ENCODE assay signal across 8 mouse cellular contexts in genomic region chr2:39006149-39006730, GRCm38 (mm10). TPM values are rescaled to one million over a fixed set of nuclear protein-coding genes. Genes with fewer than 3 reads are reported as not detected.
DNase-seq lines count a peak whose midpoint lies in the region; ATAC-seq and TF ChIP-seq lines count a peak whose summit lies in the region.

No protein-coding gene starts in this region.

- peak overlapping the region; percentile 94; the same call in 1 of the 2 replicates for H3K9ac ChIP-seq in heart, embryonic 14.5 days (ENCODE audit: low read length)
- peak overlapping the region; percentile 82 for H3K9ac ChIP-seq in MEL (ENCODE audit: control insufficient read depth, low read depth, low read length, poor library complexity, severe bottlenecking)

- no peaks in the 10 kb centered on the region for H3K27me3 ChIP-seq in heart, embryonic 14.5 days (ENCODE audit: control insufficient read depth, insufficient read depth, low read length)
- H3K27me3 ChIP-seq in MEL (ENCODE audit: control insufficient read depth in 1 of 2, insufficient read depth in 2 of 2, low read length in 2 of 2), result no peaks in the 10 kb centered on the region
- H3K27me3 ChIP-seq in hindbrain, embryonic 10.5 days (ENCODE audit: insufficient read depth, poor library complexity, severe bottlenecking), result no peaks in the 10 kb centered on the region
- no peaks in the 10 kb centered on the region for H3K27me3 ChIP-seq in midbrain, embryonic 10.5 days (ENCODE audit: low read depth, poor library complexity, severe bottlenecking)

- H3K4me2 ChIP-seq in heart, embryonic 14.5 days (ENCODE audit: low read length), result peak overlapping the region; percentile 98

- ATAC-seq in heart, embryonic 14.5 days (ENCODE audit: insufficient number of reproducible peaks, insufficient read depth, low FRiP score, low read depth), result no peak

- peaks cover 29% of the 10 kb centered on the region for H3K36me3 ChIP-seq in heart, embryonic 14.5 days (ENCODE audit: control insufficient read depth, insufficient read depth, low read length)
- H3K36me3 ChIP-seq in MEL (ENCODE audit: control insufficient read depth in 1 of 2, insufficient read depth in 2 of 2, low read length in 2 of 2), result peaks cover 0 to 34% of the 10 kb centered on the region in 2 experiments; a peak in 3 of 4 replicates
- peaks cover 36% of the 10 kb centered on the region for H3K36me3 ChIP-seq in hindbrain, embryonic 10.5 days
- H3K36me3 ChIP-seq in midbrain, embryonic 10.5 days, result peaks cover 36% of the 10 kb centered on the region

- intact Hi-C loops in heart, postnatal 10 days (cut with DNase I), result no loop called here
- intact Hi-C loops in left cerebral cortex, postnatal 10 days (cut with DNase I), result no loop called here

- H3K4me1 ChIP-seq in heart, embryonic 14.5 days (ENCODE audit: control insufficient read depth in 2 of 2, insufficient read depth in 2 of 2, low read length in 2 of 2), result peaks cover 13 to 40% of the 10 kb centered on the region in 2 experiments
- H3K4me1 ChIP-seq in MEL (ENCODE audit: control insufficient read depth in 1 of 2, insufficient read depth in 2 of 2, low read length in 2 of 2), result peaks cover 14 to 27% of the 10 kb centered on the region in 2 experiments
- peaks cover 62% of the 10 kb centered on the region for H3K4me1 ChIP-seq in hindbrain, embryonic 10.5 days (replicated peaks)
- H3K4me1 ChIP-seq in midbrain, embryonic 10.5 days, result peaks cover 62% of the 10 kb centered on the region

- 86% methylated on average over 14 of the region's 14 CpGs for WGBS in heart, embryonic 14.5 days
- 92% methylated on average over 14 of the region's 14 CpGs for WGBS in hindbrain, embryonic 10.5 days
- 91% methylated on average over 14 of the region's 14 CpGs for WGBS in midbrain, embryonic 10.5 days

- TF ChIP-seq POLR2A in MEL (IDR thresholded peaks at IDR 0.05; ENCODE audit: control insufficient read depth in 1 of 2, insufficient read depth in 1 of 2, low read depth in 1 of 2, low read length in 2 of 2, poor library complexity in 1 of 2), result no peak

- H3K79me2 ChIP-seq in MEL (ENCODE audit: control insufficient read depth, insufficient read depth, low read length, poor library complexity), result peaks cover 64% of the 10 kb centered on the region

- no peak; a peak in 2 of 4 replicates for TF ChIP-seq EP300 in MEL (IDR thresholded peaks at IDR 0.05; ENCODE audit: low read depth in 1 of 2, low read length in 2 of 2)

- no peak for DNase-seq in heart, postnatal 10 days
- DNase-seq in MEL (ENCODE audit: low read depth, low spot score), result peak; percentile 81
- no peak for DNase-seq in hindbrain, embryonic 10.5 days (ENCODE audit: low spot score)
- DNase-seq in midbrain, embryonic 10.5 days (ENCODE audit: low spot score), result no peak
- DNase-seq in left cerebral cortex, postnatal 10 days (ENCODE audit: extremely low spot score in 1 of 2, low spot score in 2 of 2), result no peak
- no peak for DNase-seq in left cerebral cortex, adult 8-10 months (ENCODE audit: low spot score in 2 of 2)
- no peak for DNase-seq in adrenal gland, postnatal 14 days

- TF ChIP-seq CTCF in MEL (IDR thresholded peaks at IDR 0.05 in 2 of 3, conservative IDR thresholded peaks at IDR 0.05 in 1 of 3; ENCODE audit: control insufficient read depth in 1 of 3, insufficient read depth in 1 of 3, low read depth in 2 of 3, low read length in 3 of 3, poor library complexity in 1 of 3, severe bottlenecking in 1 of 3), result no peak

- no peak for TF ChIP-seq RAD21 in MEL (IDR thresholded peaks at IDR 0.05; ENCODE audit: low read depth, low read length)

- no peak overlapping the region for H3K27ac ChIP-seq in heart, embryonic 14.5 days (replicated peaks in 1 of 2; ENCODE audit: control insufficient read depth in 1 of 2, insufficient read depth in 1 of 2, low read depth in 2 of 2, low read length in 2 of 2)
- peak overlapping the region; percentile 65 for H3K27ac ChIP-seq in MEL (ENCODE audit: control insufficient read depth, low read depth, low read length)
- H3K27ac ChIP-seq in hindbrain, embryonic 10.5 days, result no peak overlapping the region
- no peak overlapping the region for H3K27ac ChIP-seq in midbrain, embryonic 10.5 days (replicated peaks)

- no peaks in the 10 kb centered on the region for H3K9me3 ChIP-seq in heart, embryonic 14.5 days (ENCODE audit: control insufficient read depth, low read length)
- H3K9me3 ChIP-seq in MEL (replicated peaks; ENCODE audit: insufficient read depth, low read length), result no peaks in the 10 kb centered on the region
- no peaks in the 10 kb centered on the region for H3K9me3 ChIP-seq in hindbrain, embryonic 10.5 days
- H3K9me3 ChIP-seq in midbrain, embryonic 10.5 days (replicated peaks), result no peaks in the 10 kb centered on the region

- H3K4me3 ChIP-seq in heart, embryonic 14.5 days (ENCODE audit: control insufficient read depth in 1 of 2, insufficient read depth in 1 of 2, low read depth in 1 of 2, low read length in 2 of 2), result peak overlapping the region in 1 of 2 experiments; percentile 89; a peak in 2 of 4 replicates
- peak overlapping the region; percentile 43 to 88 for H3K4me3 ChIP-seq in MEL (ENCODE audit: control insufficient read depth in 1 of 2, insufficient read depth in 1 of 2, low read depth in 2 of 2, low read length in 2 of 2)
- peak overlapping the region; percentile 94 for H3K4me3 ChIP-seq in hindbrain, embryonic 10.5 days
- peak overlapping the region; percentile 94 for H3K4me3 ChIP-seq in midbrain, embryonic 10.5 days

TF ChIP-seq in MEL, 35 proteins besides CTCF, POLR2A, EP300 and RAD21 (continues in another document):
- TF ChIP-seq USF1 (IDR thresholded peaks at IDR 0.05; ENCODE audit: low read depth, low read length) (peak; percentile 49; the same call in 1 of the 2 replicates), ZNF384 (IDR thresholded peaks at IDR 0.05; ENCODE audit: low read depth, low read length) (no peak), MAZ (IDR thresholded peaks at IDR 0.05; ENCODE audit: low read depth, low read length) (no peak), CHD1 (IDR thresholded peaks at IDR 0.05; ENCODE audit: low read depth, low read length) (peak; percentile 69; the same call in 1 of the 2 replicates), GABPA (IDR thresholded peaks at IDR 0.05; ENCODE audit: low read depth, low read length) (no peak), MAX (IDR thresholded peaks at IDR 0.05; ENCODE audit: low read length) (peak; percentile 46), MYB (IDR thresholded peaks at IDR 0.05; ENCODE audit: low read depth, low read length) (no peak), SIN3A (IDR thresholded peaks at IDR 0.05; ENCODE audit: low read length) (peak; percentile 54; the same call in 1 of the 2 replicates), SMC3 (IDR thresholded peaks at IDR 0.05; ENCODE audit: low read depth, low read length) (no peak)

RNA-seq across cellular contexts. Expression of gene Rpl35, which starts 0.8 kb away (rescaled TPM):
- 608 and 670 TPM in 2 replicates for polyA plus RNA-seq in heart, embryonic 14.5 days (2014; fragmentation: Nextera tagmentation; extraction: Ambion mirVana)
- 100 to 1,000 TPM; 406 to 408 TPM for total RNA-seq in heart, postnatal 10 days (2021)
- total RNA-seq in MEL (2012; rRNA removed), result 1,667 and 1,814 TPM in 2 replicates
- 100 to 1,000 TPM in 1 of 2 experiments, not detected in 1; 930 TPM for polyA plus RNA-seq in MEL (2012; ENCODE audit: insufficient read depth in 1 of 2, insufficient read length in 2 of 2, low read depth in 1 of 2, low replicate concordance in 2 of 2, missing spikeins in 1 of 2)
- 997 and 1,033 TPM in 2 replicates for polyA plus RNA-seq in hindbrain, embryonic 10.5 days (2016; fragmentation: Nextera tagmentation; extraction: Ambion mirVana)
- polyA plus RNA-seq in midbrain, embryonic 10.5 days (2016; fragmentation: Nextera tagmentation; extraction: Ambion mirVana), result 837 and 1,005 TPM in 2 replicates
- total RNA-seq in left cerebral cortex, postnatal 10 days (2021), result 100 to 1,000 TPM; 326 to 336 TPM
- 100 to 1,000 TPM; 259 to 303 (median 283) TPM for total RNA-seq in left cerebral cortex, adult 8-10 months (2022)
- 384 and 477 TPM in 2 replicates for total RNA-seq in adrenal gland, postnatal 14 days (2021)

RNA-seq across cellular contexts. Expression of gene Arpc5l, which starts 1.1 kb away (rescaled TPM):
- 82.8 and 85.4 TPM in 2 replicates for polyA plus RNA-seq in heart, embryonic 14.5 days (2014; fragmentation: Nextera tagmentation; extraction: Ambion mirVana)
- total RNA-seq in heart, postnatal 10 days (2021), result 10 to 100 TPM; 68.4 to 70.6 TPM
- total RNA-seq in MEL (2012; rRNA removed), result 64.4 and 65.4 TPM in 2 replicates
- polyA plus RNA-seq in MEL (2012; ENCODE audit: insufficient read depth in 1 of 2, insufficient read length in 2 of 2, low read depth in 1 of 2, low replicate concordance in 2 of 2, missing spikeins in 1 of 2), result 10 to 100 TPM in 1 of 2 experiments, not detected in 1; 87.0 TPM
- polyA plus RNA-seq in hindbrain, embryonic 10.5 days (2016; fragmentation: Nextera tagmentation; extraction: Ambion mirVana), result 133 and 137 TPM in 2 replicates
- polyA plus RNA-seq in midbrain, embryonic 10.5 days (2016; fragmentation: Nextera tagmentation; extraction: Ambion mirVana), result 135 and 138 TPM in 2 replicates
- total RNA-seq in left cerebral cortex, postnatal 10 days (2021), result 100 to 1,000 TPM in 1 of 2 experiments, 10 to 100 TPM in 1; 93.1 to 103 TPM
- total RNA-seq in left cerebral cortex, adult 8-10 months (2022), result 10 to 100 TPM; 89.2 to 98.8 (median 93.9) TPM
- 71.6 and 76.5 TPM in 2 replicates for total RNA-seq in adrenal gland, postnatal 14 days (2021)

RNA-seq across cellular contexts. Expression of gene Wdr38, which starts 9.0 kb away (rescaled TPM):
- polyA plus RNA-seq in heart, embryonic 14.5 days (2014; fragmentation: Nextera tagmentation; extraction: Ambion mirVana), result 0.75 and 0.96 TPM in 2 replicates
- under 1 TPM; 0.17 to 0.31 TPM for total RNA-seq in heart, postnatal 10 days (2021)
- total RNA-seq in MEL (2012; rRNA removed), result 0.49 and 0.77 TPM in 2 replicates
- under 1 TPM in 1 of 2 experiments, not detected in 1; 0.79 TPM for polyA plus RNA-seq in MEL (2012; ENCODE audit: insufficient read depth in 1 of 2, insufficient read length in 2 of 2, low read depth in 1 of 2, low replicate concordance in 2 of 2, missing spikeins in 1 of 2)
- 1.4 and 1.8 TPM in 2 replicates for polyA plus RNA-seq in hindbrain, embryonic 10.5 days (2016; fragmentation: Nextera tagmentation; extraction: Ambion mirVana)
- 1.9 and 2.2 TPM in 2 replicates for polyA plus RNA-seq in midbrain, embryonic 10.5 days (2016; fragmentation: Nextera tagmentation; extraction: Ambion mirVana)
- under 1 TPM; 0.32 to 0.55 TPM for total RNA-seq in left cerebral cortex, postnatal 10 days (2021)
- total RNA-seq in left cerebral cortex, adult 8-10 months (2022), result under 1 TPM; 0.30 to 0.72 (median 0.65) TPM
- total RNA-seq in adrenal gland, postnatal 14 days (2021), result 0.22 and 0.45 TPM in 2 replicates

RNA-seq across cellular contexts. Expression of gene Golga1, which starts 59.1 kb away (rescaled TPM):
- polyA plus RNA-seq in heart, embryonic 14.5 days (2014; fragmentation: Nextera tagmentation; extraction: Ambion mirVana), result 25.5 and 26.9 TPM in 2 replicates
- total RNA-seq in heart, postnatal 10 days (2021), result 10 to 100 TPM; 21.0 to 22.5 TPM
- total RNA-seq in MEL (2012; rRNA removed), result 6.2 and 7.3 TPM in 2 replicates
- 10 to 100 TPM in 1 of 2 experiments, not detected in 1; 12.9 TPM for polyA plus RNA-seq in MEL (2012; ENCODE audit: insufficient read depth in 1 of 2, insufficient read length in 2 of 2, low read depth in 1 of 2, low replicate concordance in 2 of 2, missing spikeins in 1 of 2)
- 20.3 and 23.8 TPM in 2 replicates for polyA plus RNA-seq in hindbrain, embryonic 10.5 days (2016; fragmentation: Nextera tagmentation; extraction: Ambion mirVana)
- 27.3 and 28.3 TPM in 2 replicates for polyA plus RNA-seq in midbrain, embryonic 10.5 days (2016; fragmentation: Nextera tagmentation; extraction: Ambion mirVana)
- 10 to 100 TPM; 26.4 to 28.2 TPM for total RNA-seq in left cerebral cortex, postnatal 10 days (2021)
- 10 to 100 TPM; 28.8 to 34.4 (median 30.5) TPM for total RNA-seq in left cerebral cortex, adult 8-10 months (2022)
- 24.7 and 28.4 TPM in 2 replicates for total RNA-seq in adrenal gland, postnatal 14 days (2021)
